Mouse (Mus musculus) liver, embryonic 13.5 days (tissue): ENCODE data around the gene Adamts3. TPM values are rescaled to one million over a fixed set of nuclear protein-coding genes. Genes with fewer than 3 reads are reported as not detected.
A peak's percentile ranks its signal among the peaks of the same experiment; 100 is the strongest.

Experiments used
- ATAC-seq: fragments of 200-750 bp; cut with Nextera tagmentation; 2 replicates; pipeline ENCODE4 v1.8.0; 2017; ENCODE audit warnings: low read depth, mild to moderate bottlenecking, moderate number of reproducible peaks, moderate library complexity
- DNase-seq: peaks from one replicate; pipeline ENCODE4 v3.0.0; 2022
- H3K27ac ChIP-seq: fragments of 300-500 bp; sonication (generic); 2 replicates; pipeline ENCODE4 v1.5.1; 2015; ENCODE audit warnings: moderate library complexity, mild to moderate bottlenecking, inconsistent platforms
- H3K27me3 ChIP-seq: fragments of 300-500 bp; sonication (generic); 2 replicates; pipeline ENCODE4 v1.6.1; 2015; ENCODE audit warnings: mild to moderate bottlenecking, inconsistent platforms
- H3K36me3 ChIP-seq: fragments of 300-500 bp; sonication (generic); 2 replicates; pipeline ENCODE4 v1.6.1; 2015; ENCODE audit warnings: mild to moderate bottlenecking, inconsistent platforms
- H3K4me1 ChIP-seq: fragments of 300-500 bp; sonication (generic); replicated peaks from 2 replicates; pipeline ENCODE4 v1.6.1; 2015; ENCODE audit warnings: inconsistent platforms
- H3K4me2 ChIP-seq: fragments of 300-500 bp; sonication (generic); 2 replicates; pipeline ENCODE4 v1.6.1; 2015; ENCODE audit warnings: inconsistent platforms, mild to moderate bottlenecking, moderate library complexity
- H3K4me3 ChIP-seq: fragments of 300-500 bp; sonication (generic); replicated peaks from 2 replicates; pipeline ENCODE4 v1.5.1; 2015; ENCODE audit warnings: mild to moderate bottlenecking, inconsistent platforms
- H3K9ac ChIP-seq: fragments of 300-500 bp; sonication (generic); 2 replicates; pipeline ENCODE4 v1.6.1; 2015; ENCODE audit warnings: mild to moderate bottlenecking, inconsistent platforms
- H3K9me3 ChIP-seq: fragments of 300-500 bp; sonication (generic); replicated peaks from 2 replicates; pipeline ENCODE4 v1.6.1; 2016; ENCODE audit warnings: inconsistent platforms
- WGBS: fragments of 180-500 bp; shearing (Covaris S2); methylation state at CpG from one replicate; pipeline ENCODE4 v1.1.7; 2015; ENCODE audit not compliant: insufficient replicate concordance; 5-methylcytosine and 5-hydroxymethylcytosine counted together
- polyA plus RNA-seq: library from polyadenylated mRNA; unstranded; fragments of >200 nt; fragmentation: Nextera tagmentation; extraction: Ambion mirVana; gene quantifications from 2 replicates; pipeline ENCODE4 v1.2.1, GENCODE M21; 2015

The Adamts3 gene
- polyA plus RNA-seq, 1 experiment from 2014 or later: 1.2 TPM

GRCm38 (mm10) chr5:89882091-89882734, 921 bp downstream of the Adamts3 start:
- H3K4me2 ChIP-seq: peak overlapping the region; percentile 96
- peaks cover 30% of the 10 kb centered on the region for H3K4me1 ChIP-seq
- no peaks in the 10 kb centered on the region for H3K36me3 ChIP-seq
- H3K9me3 ChIP-seq: no peaks in the 10 kb centered on the region
- DNase-seq (peak; percentile 59), ATAC-seq (peak; percentile 80)
- peak overlapping the region; percentile 72 for H3K9ac ChIP-seq
- peak overlapping the region; percentile 67 for H3K4me3 ChIP-seq
- peak overlapping the region; percentile 71; the same call in 1 of the 2 replicates for H3K27ac ChIP-seq
- WGBS: under 1% methylated on average over 35 of the region's 35 CpGs
- no peaks in the 10 kb centered on the region for H3K27me3 ChIP-seq

GRCm38 (mm10) chr5:89881425-89881824, 1.7 kb downstream of the Adamts3 start:
- ATAC-seq: no peak
- H3K9me3 ChIP-seq: no peaks in the 10 kb centered on the region

GRCm38 (mm10) chr5:89878866-89879392, 4.2 kb downstream of the Adamts3 start:
- DNase-seq (no peak), ATAC-seq (no peak)
- WGBS: 81% methylated on average over 11 of the region's 11 CpGs
- Histone ChIP-seq H3K4me2 (no peak overlapping the region), H3K4me1 (peaks cover 25% of the 10 kb centered on the region), H3K36me3 (no peaks in the 10 kb centered on the region), H3K27ac (no peak overlapping the region), H3K4me3 (no peak overlapping the region), H3K9me3 (no peaks in the 10 kb centered on the region), H3K27me3 (no peaks in the 10 kb centered on the region), H3K9ac (no peak overlapping the region)

More at GRCm38 (mm10) chr5:89881425-89881824, 1.7 kb downstream of the Adamts3 start:
- Histone ChIP-seq H3K4me3 (peak overlapping the region; percentile 67), H3K4me2 (peak overlapping the region; percentile 96), H3K9ac (no peak overlapping the region), H3K4me1 (peaks cover 30% of the 10 kb centered on the region), H3K27ac (no peak overlapping the region), H3K27me3 (no peaks in the 10 kb centered on the region), H3K36me3 (no peaks in the 10 kb centered on the region)
- DNase-seq: no peak
- 18% methylated on average over 4 of the region's 4 CpGs for WGBS

- Histone ChIP-seq H3K9ac (no peak overlapping the region), H3K4me2 (no peak overlapping the region), H3K4me1 (no peaks in the 10 kb centered on the region), H3K4me3 (no peak overlapping the region), H3K27me3 (no peaks in the 10 kb centered on the region), H3K9me3 (no peaks in the 10 kb centered on the region), H3K27ac (no peak overlapping the region), H3K36me3 (no peaks in the 10 kb centered on the region)
- DNase-seq (no peak), ATAC-seq (no peak)
- WGBS: 52% methylated on average over 2 of the region's 2 CpGs
Measured at GRCm38 (mm10) chr5:89872661-89873060, 10.5 kb downstream of the Adamts3 start.

GRCm38 (mm10) chr5:89859603-89860002, 23.5 kb downstream of the Adamts3 start:
- H3K4me1 ChIP-seq: no peaks in the 10 kb centered on the region
- H3K4me3 ChIP-seq: no peak overlapping the region
- DNase-seq (no peak), ATAC-seq (no peak)
- no peak overlapping the region for H3K9ac ChIP-seq
- WGBS: 79% methylated on average over 4 of the region's 4 CpGs
- H3K4me2 ChIP-seq: no peak overlapping the region
- H3K9me3 ChIP-seq: no peaks in the 10 kb centered on the region
- H3K36me3 ChIP-seq: 0 out of 2 replicates have a peak, but pooled peaks cover 3% of the 10 kb centered on the region
- H3K27ac ChIP-seq: no peak overlapping the region
- H3K27me3 ChIP-seq: no peaks in the 10 kb centered on the region

- H3K9ac ChIP-seq: no peak overlapping the region
- H3K4me2 ChIP-seq: no peak overlapping the region
- WGBS: 82% methylated on average over 1 of the region's 1 CpGs
- DNase-seq: no peak
- H3K4me3 ChIP-seq: no peak overlapping the region
- 0 out of 2 replicates have a peak, but pooled peaks cover 3% of the 10 kb centered on the region for H3K36me3 ChIP-seq
- H3K27ac ChIP-seq: no peak overlapping the region
- no peak for ATAC-seq
- no peaks in the 10 kb centered on the region for H3K4me1 ChIP-seq
- no peaks in the 10 kb centered on the region for H3K27me3 ChIP-seq
- no peaks in the 10 kb centered on the region for H3K9me3 ChIP-seq
Measured at GRCm38 (mm10) chr5:89858837-89859236, 24.3 kb downstream of the Adamts3 start.

- ATAC-seq: no peak
- Histone ChIP-seq H3K36me3 (no peaks in the 10 kb centered on the region), H3K9ac (no peak overlapping the region), H3K4me3 (no peak overlapping the region), H3K27me3 (no peaks in the 10 kb centered on the region), H3K27ac (no peak overlapping the region), H3K4me1 (0 out of 2 replicates have a peak, but pooled peaks cover 3% of the 10 kb centered on the region), H3K9me3 (no peaks in the 10 kb centered on the region), H3K4me2 (no peak overlapping the region)
- 61% methylated on average over 1 of the region's 1 CpGs for WGBS
- no peak for DNase-seq
Measured at GRCm38 (mm10) chr5:89846551-89846950, 36.6 kb downstream of the Adamts3 start.

- no peak overlapping the region for H3K4me3 ChIP-seq
- 31% methylated on average over 5 of the region's 5 CpGs for WGBS
- no peaks in the 10 kb centered on the region for H3K27me3 ChIP-seq
- no peaks in the 10 kb centered on the region for H3K9me3 ChIP-seq
- H3K4me1 ChIP-seq: 0 out of 2 replicates have a peak, but pooled peaks cover 3% of the 10 kb centered on the region
- ATAC-seq (no peak), DNase-seq (no peak)
- H3K27ac ChIP-seq: no peak overlapping the region
- H3K9ac ChIP-seq: no peak overlapping the region
- H3K36me3 ChIP-seq: no peaks in the 10 kb centered on the region
- H3K4me2 ChIP-seq: no peak overlapping the region
Measured at GRCm38 (mm10) chr5:89844354-89844753, 38.8 kb downstream of the Adamts3 start.

GRCm38 (mm10) chr5:89843478-89843877, 39.7 kb downstream of the Adamts3 start:
- H3K4me2 ChIP-seq: no peak overlapping the region
- DNase-seq: no peak
- H3K9me3 ChIP-seq: no peaks in the 10 kb centered on the region
- WGBS: 63% methylated on average over 7 of the region's 7 CpGs
- H3K27me3 ChIP-seq: no peaks in the 10 kb centered on the region
- no peak overlapping the region for H3K9ac ChIP-seq
- no peak overlapping the region for H3K4me3 ChIP-seq
- no peak for ATAC-seq
- H3K36me3 ChIP-seq: no peaks in the 10 kb centered on the region
- H3K4me1 ChIP-seq: 0 out of 2 replicates have a peak, but pooled peaks cover 3% of the 10 kb centered on the region
- H3K27ac ChIP-seq: no peak overlapping the region

GRCm38 (mm10) chr5:89839627-89840026, 43.5 kb downstream of the Adamts3 start:
- Histone ChIP-seq H3K27ac (no peak overlapping the region), H3K4me2 (no peak overlapping the region), H3K4me3 (no peak overlapping the region), H3K27me3 (no peaks in the 10 kb centered on the region), H3K9me3 (no peaks in the 10 kb centered on the region), H3K9ac (no peak overlapping the region), H3K36me3 (no peaks in the 10 kb centered on the region), H3K4me1 (0 out of 2 replicates have a peak, but pooled peaks cover 3% of the 10 kb centered on the region)
- ATAC-seq (no peak), DNase-seq (no peak)
- WGBS: 67% methylated on average over 4 of the region's 4 CpGs

- Histone ChIP-seq H3K36me3 (no peaks in the 10 kb centered on the region), H3K27me3 (no peaks in the 10 kb centered on the region), H3K4me2 (no peak overlapping the region), H3K4me1 (peaks cover 5% of the 10 kb centered on the region), H3K9me3 (no peaks in the 10 kb centered on the region), H3K9ac (no peak overlapping the region), H3K4me3 (no peak overlapping the region), H3K27ac (no peak overlapping the region)
- no peak for ATAC-seq
- no peak for DNase-seq
- WGBS: 68% methylated on average over 1 of the region's 1 CpGs
Measured at GRCm38 (mm10) chr5:89821175-89821574, 62.0 kb downstream of the Adamts3 start.

GRCm38 (mm10) chr5:89819531-89819930, 63.6 kb downstream of the Adamts3 start:
- Histone ChIP-seq H3K4me2 (no peak overlapping the region), H3K27ac (no peak overlapping the region), H3K4me1 (peaks cover 5% of the 10 kb centered on the region), H3K9ac (no peak overlapping the region), H3K36me3 (no peaks in the 10 kb centered on the region), H3K4me3 (no peak overlapping the region), H3K27me3 (no peaks in the 10 kb centered on the region), H3K9me3 (no peaks in the 10 kb centered on the region)
- WGBS: 27% methylated on average over 3 of the region's 3 CpGs
- no peak for ATAC-seq
- no peak for DNase-seq
